Mouse (Mus musculus) heart, embryonic 16.5 days (tissue): ENCODE data around the gene Gm38655. TPM values are rescaled to one million over a fixed set of nuclear protein-coding genes. Genes with fewer than 3 reads are reported as not detected.
"Not testable (repeated sequence)": the region's sequence is repeated elsewhere in the genome, so short reads cannot be mapped to it uniquely, and the experiment has no call there.

Source experiments
- ATAC-seq: fragments of 200-750 bp; cut with Nextera tagmentation; replicated peaks from 2 replicates; pipeline ENCODE4 v1.8.0; 2017; ENCODE audit warnings: moderate number of reproducible peaks; ENCODE audit not compliant: insufficient read depth, low FRiP score; ENCODE audit errors: extremely low read depth
- H3K27ac ChIP-seq: fragments of 300-500 bp; sonication (generic); 2 replicates; pipeline ENCODE4 v1.5.1; 2014; ENCODE audit warnings: mild to moderate bottlenecking, low read length, control low read depth, moderate library complexity
- H3K27me3 ChIP-seq: fragments of 300-500 bp; sonication (generic); 2 replicates; pipeline ENCODE4 v1.6.1; 2014; ENCODE audit warnings: low read length, mixed read lengths; ENCODE audit not compliant: control insufficient read depth, insufficient read depth
- H3K36me3 ChIP-seq: fragments of 300-500 bp; sonication (generic); 2 replicates; pipeline ENCODE4 v1.6.1; 2014; ENCODE audit not compliant: control insufficient read depth, insufficient read depth
- H3K4me1 ChIP-seq: fragments of 300-500 bp; sonication (generic); 2 replicates; pipeline ENCODE4 v1.6.1; 2014; ENCODE audit warnings: low read length, mixed read lengths; ENCODE audit not compliant: control insufficient read depth, insufficient read depth
- H3K4me2 ChIP-seq: fragments of 300-500 bp; sonication (generic); 2 replicates; pipeline ENCODE4 v1.6.1; 2014; ENCODE audit warnings: low read depth, mild to moderate bottlenecking, control low read depth, low read length
- H3K4me3 ChIP-seq: fragments of 300-500 bp; sonication (generic); 2 replicates; pipeline ENCODE4 v1.5.1; 2014; ENCODE audit warnings: mild to moderate bottlenecking, control low read depth, low read length
- H3K9ac ChIP-seq: fragments of 300-500 bp; sonication (generic); 2 replicates; pipeline ENCODE4 v1.6.1; 2014; ENCODE audit warnings: low read length, control low read depth
- H3K9me3 ChIP-seq: fragments of 300-500 bp; sonication (generic); replicated peaks from 2 replicates; pipeline ENCODE4 v1.6.1; 2016; ENCODE audit warnings: low read length; ENCODE audit not compliant: control insufficient read depth
- WGBS: fragments of 180-500 bp; shearing (Covaris S2); extraction: QIAGEN DNeasy Blood & Tissue Kit; methylation state at CpG from one replicate; pipeline ENCODE4 v1.1.7; 2014; 5-methylcytosine and 5-hydroxymethylcytosine counted together
- polyA plus RNA-seq: library from polyadenylated mRNA; unstranded; fragments of >200 nt; fragmentation: Nextera tagmentation; extraction: Ambion mirVana; gene quantifications from 2 replicates; pipeline ENCODE4 v1.2.1, GENCODE M21; 2015

The Gm38655 gene
- polyA plus RNA-seq, 1 experiment from 2014 or later: 0.32 TPM

DNA sequence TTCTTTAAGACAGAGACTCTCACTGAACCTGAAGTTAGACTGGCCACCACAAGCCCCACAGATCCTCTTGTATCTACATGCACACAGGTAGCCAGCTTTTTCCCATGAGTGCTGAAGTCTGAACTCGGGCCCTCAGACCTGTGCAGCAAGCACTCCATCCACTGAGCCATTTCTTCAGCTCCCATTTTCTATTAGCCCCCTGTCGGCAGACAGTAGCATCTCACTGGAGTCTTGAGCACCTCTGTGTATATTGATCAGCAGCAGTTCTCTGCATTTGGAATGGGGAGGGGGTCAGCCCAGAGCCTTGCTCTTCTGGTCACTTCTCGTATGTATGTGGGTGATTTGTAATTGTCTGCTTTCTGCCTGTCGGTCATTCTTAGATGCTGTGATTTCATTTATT is 35.3 kb downstream of the Gm38655 start:
- ATAC-seq: no peak
- Histone ChIP-seq H3K27me3 (no peaks in the 10 kb centered on the region), H3K4me3 (no peak overlapping the region), H3K27ac (no peak overlapping the region), H3K4me2 (no peak overlapping the region), H3K36me3 (no peaks in the 10 kb centered on the region; the same call in 1 of the 2 replicates), H3K9ac (no peak overlapping the region), H3K4me1 (no peaks in the 10 kb centered on the region), H3K9me3 (no peaks in the 10 kb centered on the region)
- 68% methylated on average over 4 of the region's 4 CpGs for WGBS

- Histone ChIP-seq H3K36me3 (no peaks in the 10 kb centered on the region), H3K4me3 (no peak overlapping the region), H3K27ac (no peak overlapping the region), H3K4me2 (no peak overlapping the region), H3K9ac (no peak overlapping the region), H3K9me3 (no peaks in the 10 kb centered on the region), H3K4me1 (peaks cover 7% of the 10 kb centered on the region), H3K27me3 (no peaks in the 10 kb centered on the region)
- WGBS: 100% methylated on average over 1 of the region's 1 CpGs
- ATAC-seq: no peak
Measured at GRCm38 (mm10) chr17:25138803-25139202, 36.5 kb downstream of the Gm38655 start.

DNA sequence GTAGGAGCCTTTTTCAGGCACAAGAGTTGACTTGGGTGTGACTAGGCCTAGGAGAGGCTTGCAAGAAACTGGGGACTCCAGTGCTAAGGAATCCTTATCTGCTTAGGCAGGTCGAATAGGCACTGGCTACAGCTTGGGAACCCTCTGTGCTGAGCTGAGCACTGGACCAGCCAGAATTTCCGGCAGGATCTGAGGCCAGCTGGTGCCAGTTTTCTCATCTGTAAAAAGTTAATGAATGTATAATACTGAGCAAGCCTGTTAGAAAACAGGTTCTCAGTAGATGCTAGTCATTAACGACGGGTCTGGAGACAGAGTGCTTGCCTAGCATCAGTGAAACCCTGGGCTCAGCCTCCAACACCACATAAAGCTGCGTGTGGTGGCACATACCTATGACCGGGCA is 39.6 kb downstream of the Gm38655 start:
- Histone ChIP-seq H3K9me3 (no peaks in the 10 kb centered on the region), H3K4me2 (no peak overlapping the region), H3K4me1 (peaks cover 11% of the 10 kb centered on the region), H3K27ac (no peak overlapping the region), H3K4me3 (no peak overlapping the region), H3K36me3 (no peaks in the 10 kb centered on the region), H3K27me3 (no peaks in the 10 kb centered on the region), H3K9ac (no peak overlapping the region)
- no peak for ATAC-seq
- 88% methylated on average over 6 of the region's 6 CpGs for WGBS

- H3K27ac ChIP-seq: no peak within 1 kb of the TSS
- H3K9me3 ChIP-seq: no peaks in the 10 kb centered on the region
- H3K36me3 ChIP-seq: no peaks in the 10 kb centered on the region
- no peaks in the 10 kb centered on the region for H3K27me3 ChIP-seq
- H3K4me1 ChIP-seq: peaks cover 11% of the 10 kb centered on the region
- 0% methylated on average over 40 of the region's 40 CpGs for WGBS
- peak; percentile 92 for ATAC-seq
- H3K9ac ChIP-seq: peak within 1 kb of the TSS; percentile 91
- H3K4me3 ChIP-seq: peak within 1 kb of the TSS; percentile 98
- H3K4me2 ChIP-seq: peak within 1 kb of the TSS; percentile 96
Measured at GRCm38 (mm10) chr17:25133275-25133698, 42.0 kb downstream of the Gm38655 start, which contains the start of gene Clcn7. Clcn7 (plus strand) TSS chr17:25133391.

DNA sequence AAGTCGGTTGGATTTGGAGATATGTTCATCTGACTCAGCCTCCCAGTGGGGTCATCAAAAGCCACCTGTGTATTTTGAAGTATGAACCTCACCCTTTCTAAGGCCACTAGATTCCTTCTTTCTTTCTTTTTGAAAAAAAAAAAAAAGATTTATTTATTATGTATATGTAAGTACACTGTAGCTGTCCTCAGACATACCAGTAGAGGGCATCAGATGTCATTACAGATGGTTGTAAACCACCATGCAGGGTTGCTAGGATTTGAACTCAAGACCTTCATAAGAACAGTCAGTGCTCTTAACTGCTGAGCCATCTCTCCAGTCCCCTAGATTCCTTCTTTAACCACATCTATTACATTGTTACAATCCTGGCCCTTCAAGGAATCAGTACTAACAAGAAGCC is 45.2 kb downstream of the Gm38655 start:
- Histone ChIP-seq H3K4me3 (no peak overlapping the region), H3K27me3 (no peaks in the 10 kb centered on the region), H3K36me3 (no peaks in the 10 kb centered on the region), H3K4me1 (peaks cover 18% of the 10 kb centered on the region), H3K4me2 (no peak overlapping the region), H3K27ac (no peak overlapping the region), H3K9me3 (no peaks in the 10 kb centered on the region), H3K9ac (no peak overlapping the region)
- no peak for ATAC-seq
- 79% methylated on average over 1 of the region's 1 CpGs for WGBS

DNA sequence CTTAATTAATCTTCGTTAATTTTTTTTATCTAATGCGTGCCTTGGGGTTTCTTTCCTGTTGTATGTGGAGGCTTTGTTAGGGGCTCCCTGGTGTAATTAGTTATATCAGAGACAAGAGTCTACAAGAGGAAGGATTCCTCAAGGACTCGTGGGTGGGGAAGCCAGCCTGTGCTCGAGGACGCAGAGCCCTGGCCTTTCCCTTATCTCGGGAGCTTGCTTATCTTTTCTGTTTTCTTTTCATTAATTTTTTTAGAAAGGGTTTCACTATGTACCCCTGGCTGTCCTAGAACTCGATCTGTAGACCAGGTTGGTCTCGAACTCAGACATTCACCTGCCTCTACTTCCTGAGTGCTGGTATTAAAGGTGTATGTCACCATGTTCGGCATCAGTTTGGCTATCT is 47.6 kb downstream of the Gm38655 start:
- H3K27me3 ChIP-seq: 0 out of 2 replicates have a peak, but pooled peaks cover 2% of the 10 kb centered on the region
- H3K4me1 ChIP-seq: 0 out of 2 replicates have a peak, but pooled peaks cover 7% of the 10 kb centered on the region
- H3K36me3 ChIP-seq: no peaks in the 10 kb centered on the region
- 50% methylated on average over 9 of the region's 9 CpGs for WGBS
- no peak overlapping the region for H3K9ac ChIP-seq
- H3K27ac ChIP-seq: no peak overlapping the region
- H3K4me3 ChIP-seq: no peak overlapping the region
- H3K9me3 ChIP-seq: no peaks in the 10 kb centered on the region
- no peak for ATAC-seq
- H3K4me2 ChIP-seq: no peak overlapping the region

DNA sequence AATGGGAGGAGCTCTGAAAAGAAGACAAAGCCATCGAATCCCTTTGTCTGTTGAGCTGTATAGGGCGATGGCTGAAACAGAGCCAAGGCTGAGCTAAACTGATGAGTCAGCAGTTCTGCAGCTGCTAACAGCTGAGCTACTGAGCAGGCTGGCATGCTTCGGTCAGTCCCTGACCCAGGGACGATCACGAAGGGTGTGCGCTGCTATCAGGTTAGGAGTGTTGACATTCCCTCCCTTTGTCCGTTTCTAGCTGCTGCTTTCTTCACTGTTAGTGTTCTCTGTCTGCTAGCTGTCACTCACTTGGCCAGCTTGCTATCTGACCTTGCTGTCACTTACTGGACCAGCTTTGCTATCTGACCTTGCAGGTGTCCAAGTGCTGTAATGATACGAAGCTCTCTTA is 48.2 kb downstream of the Gm38655 start:
- Histone ChIP-seq H3K36me3 (no peaks in the 10 kb centered on the region), H3K4me2 (peak overlapping the region; percentile 15; the same call in 1 of the 2 replicates), H3K4me1 (0 out of 2 replicates have a peak, but pooled peaks cover 7% of the 10 kb centered on the region), H3K4me3 (no peak overlapping the region), H3K27ac (no peak overlapping the region), H3K9me3 (no peaks in the 10 kb centered on the region), H3K27me3 (0 out of 2 replicates have a peak, but pooled peaks cover 2% of the 10 kb centered on the region), H3K9ac (peak overlapping the region; percentile 43; the same call in 1 of the 2 replicates)
- peak; percentile 52; the same call in 1 of the 2 replicates for ATAC-seq
- WGBS: 17% methylated on average over 8 of the region's 8 CpGs

DNA sequence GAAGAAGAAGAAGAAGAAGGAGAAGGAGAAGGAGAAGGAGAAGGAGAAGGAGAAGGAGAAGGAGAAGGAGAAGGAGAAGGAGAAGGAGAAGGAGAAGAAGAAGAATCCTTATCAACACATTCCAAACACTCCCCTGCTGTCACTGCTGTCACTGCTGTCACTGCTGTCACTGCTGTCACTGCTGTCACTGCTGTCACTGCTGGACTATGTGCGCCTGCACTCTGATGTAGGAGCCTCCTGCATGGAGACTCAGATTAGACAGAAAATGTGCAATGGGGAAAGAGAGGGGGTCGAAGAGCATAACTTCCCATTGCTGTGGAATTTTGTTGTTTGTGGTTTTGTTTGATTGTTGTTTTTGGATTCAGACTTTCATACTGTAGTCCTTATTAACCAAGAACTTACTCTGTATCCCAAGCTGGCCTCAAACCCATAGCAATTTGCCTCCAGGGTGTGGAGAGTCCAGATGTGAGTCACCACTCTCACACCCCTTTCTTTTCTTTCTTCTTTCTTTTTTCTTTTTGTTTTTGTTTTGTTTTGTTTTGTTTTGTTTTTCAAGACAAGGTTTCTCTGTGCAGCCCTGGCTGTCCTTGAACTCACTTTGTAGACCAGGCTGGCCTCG is 49.7 kb downstream of the Gm38655 start:
- H3K36me3 ChIP-seq, H3K4me1 ChIP-seq, ATAC-seq, H3K27me3 ChIP-seq, H3K27ac ChIP-seq, H3K4me3 ChIP-seq, H3K9me3 ChIP-seq, H3K4me2 ChIP-seq, H3K9ac ChIP-seq: not testable (repeated sequence)
- WGBS: 67% methylated on average over 3 of the region's 3 CpGs

GRCm38 (mm10) chr17:25123979-25124378 is 51.3 kb downstream of the Gm38655 start:
- WGBS: 25% methylated on average over 7 of the region's 7 CpGs
- Histone ChIP-seq H3K27ac (no peak overlapping the region), H3K4me2 (no peak overlapping the region), H3K27me3 (0 out of 2 replicates have a peak, but pooled peaks cover 2% of the 10 kb centered on the region), H3K9me3 (no peaks in the 10 kb centered on the region), H3K36me3 (no peaks in the 10 kb centered on the region), H3K4me3 (no peak overlapping the region), H3K4me1 (0 out of 2 replicates have a peak, but pooled peaks cover 7% of the 10 kb centered on the region), H3K9ac (no peak overlapping the region)
- ATAC-seq: no peak
